8 mouse cellular contexts compared by ENCODE assay signal in the genomic region with DNA sequence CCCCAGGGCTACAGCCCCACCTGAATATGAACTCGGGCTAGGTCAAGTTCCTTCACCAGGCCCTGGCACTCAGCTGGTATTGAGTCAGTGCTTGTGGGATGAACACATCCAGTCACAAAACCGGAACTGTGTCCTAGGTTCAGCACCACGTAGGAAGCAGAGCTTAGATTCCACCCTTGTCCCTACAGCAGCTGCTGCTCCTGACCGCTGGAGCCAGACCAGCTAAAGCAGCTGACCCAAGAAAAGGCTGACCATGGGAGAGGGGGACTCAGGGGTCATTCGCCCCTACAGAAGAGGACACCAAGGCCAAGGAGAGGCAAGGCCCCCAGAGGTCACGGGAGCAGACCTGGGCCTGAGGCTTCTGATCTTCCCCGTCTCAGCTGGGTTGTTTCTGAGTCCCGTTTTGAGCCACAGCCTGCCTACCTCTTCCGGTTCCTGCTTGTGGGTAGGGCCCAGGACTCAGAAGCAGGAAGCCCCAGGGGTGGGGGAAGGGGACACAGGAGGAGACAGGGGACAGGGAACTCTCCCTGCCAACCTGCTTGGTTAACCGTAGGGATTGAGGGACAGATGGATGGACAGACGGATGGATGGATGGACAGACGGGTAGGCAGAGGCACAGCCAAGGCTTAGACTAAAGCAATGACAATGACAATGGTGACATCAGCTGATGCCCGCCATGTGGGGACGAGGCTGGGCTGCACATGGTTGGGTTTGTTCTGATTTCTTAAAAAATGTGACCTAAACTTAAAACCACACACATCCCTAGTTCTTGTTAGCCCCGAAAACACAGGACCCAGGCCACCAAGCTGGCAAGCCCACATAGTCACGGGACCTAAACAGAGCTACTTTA. TPM values are rescaled to one million over a fixed set of nuclear protein-coding genes. Genes with fewer than 3 reads are reported as not detected.
DNase-seq lines count a peak whose midpoint lies in the region; ATAC-seq and TF ChIP-seq lines count a peak whose summit lies in the region.

No protein-coding gene starts in this region.

- H3K9me3 ChIP-seq in midbrain, embryonic 12.5 days: no peaks in the 10 kb centered on the region
- H3K9me3 ChIP-seq in midbrain, embryonic 15.5 days: no peaks in the 10 kb centered on the region
- H3K9me3 ChIP-seq in heart, embryonic 15.5 days (replicated peaks): no peaks in the 10 kb centered on the region
- no peaks in the 10 kb centered on the region for H3K9me3 ChIP-seq in liver, postnatal 0 days (ENCODE audit: low read length)
- H3K9me3 ChIP-seq in midbrain, postnatal 0 days (ENCODE audit: low read length): no peaks in the 10 kb centered on the region

- no peak overlapping the region; the same call in 1 of the 2 replicates for H3K9ac ChIP-seq in midbrain, embryonic 12.5 days (replicated peaks)
- H3K9ac ChIP-seq in midbrain, embryonic 15.5 days: no peak overlapping the region
- no peak overlapping the region for H3K9ac ChIP-seq in heart, embryonic 15.5 days
- H3K9ac ChIP-seq in liver, postnatal 0 days (replicated peaks): peak overlapping the region; percentile 8; the same call in 1 of the 2 replicates
- H3K9ac ChIP-seq in midbrain, postnatal 0 days (replicated peaks; ENCODE audit: low read length, poor library complexity, severe bottlenecking): no peak overlapping the region

- no peak for ATAC-seq in midbrain, embryonic 12.5 days (ENCODE audit: low FRiP score, low read depth)
- no peak for ATAC-seq in midbrain, embryonic 15.5 days (replicated peaks)
- ATAC-seq in heart, embryonic 15.5 days (replicated peaks; ENCODE audit: insufficient number of reproducible peaks, insufficient read depth, low FRiP score, low read depth): no peak
- 0 out of 2 replicates have a peak, but pooled peaks have one; percentile 3 for ATAC-seq in liver, postnatal 0 days
- no peak for ATAC-seq in midbrain, postnatal 0 days (ENCODE audit: low FRiP score)

- peak; percentile 72 for DNase-seq in liver, postnatal 0 days
- DNase-seq in spleen, postnatal 14 days (ENCODE audit: low spot score in 2 of 2): peak; percentile 56 to 57
- DNase-seq in cerebellum, adult 2 months: no peak
- DNase-seq in midbrain, postnatal 0 days (ENCODE audit: low spot score): no peak
- DNase-seq in urinary bladder, postnatal 14 days (ENCODE audit: low spot score): no peak

- WGBS in midbrain, embryonic 12.5 days: 86% methylated on average over 16 of the region's 16 CpGs
- 86% methylated on average over 16 of the region's 16 CpGs for WGBS in midbrain, embryonic 15.5 days
- WGBS in heart, embryonic 15.5 days: 78% methylated on average over 16 of the region's 16 CpGs
- WGBS in liver, postnatal 0 days (ENCODE audit: insufficient replicate concordance): 34% methylated on average over 16 of the region's 16 CpGs
- 70% methylated on average over 16 of the region's 16 CpGs for WGBS in cerebellum, adult 2 months
- 86% methylated on average over 16 of the region's 16 CpGs for WGBS in midbrain, postnatal 0 days

- no peak for TF ChIP-seq POLR2A in cerebellum, adult 2 months (IDR thresholded peaks at IDR 0.05; ENCODE audit: borderline replicate concordance, insufficient read depth, low read length)

- H3K36me3 ChIP-seq in midbrain, embryonic 12.5 days: peaks cover 27% of the 10 kb centered on the region
- no peaks in the 10 kb centered on the region; the same call in 1 of the 2 replicates for H3K36me3 ChIP-seq in midbrain, embryonic 15.5 days (replicated peaks)
- H3K36me3 ChIP-seq in heart, embryonic 15.5 days: peaks cover 7% of the 10 kb centered on the region; the same call in 1 of the 2 replicates
- peaks cover 26% of the 10 kb centered on the region for H3K36me3 ChIP-seq in liver, postnatal 0 days (replicated peaks; ENCODE audit: insufficient read depth, low read length)
- H3K36me3 ChIP-seq in midbrain, postnatal 0 days (ENCODE audit: insufficient read depth, low read length): peaks cover 21% of the 10 kb centered on the region

- H3K4me1 ChIP-seq in midbrain, embryonic 12.5 days: peaks cover 22% of the 10 kb centered on the region
- peaks cover 25% of the 10 kb centered on the region for H3K4me1 ChIP-seq in midbrain, embryonic 15.5 days
- peaks cover 40% of the 10 kb centered on the region for H3K4me1 ChIP-seq in heart, embryonic 15.5 days (replicated peaks)
- H3K4me1 ChIP-seq in liver, postnatal 0 days (ENCODE audit: insufficient read depth): peaks cover 40% of the 10 kb centered on the region
- peaks cover 12% of the 10 kb centered on the region for H3K4me1 ChIP-seq in cerebellum, adult 2 months (ENCODE audit: control insufficient read depth, insufficient read depth, low read length)
- peaks cover 11% of the 10 kb centered on the region for H3K4me1 ChIP-seq in midbrain, postnatal 0 days (ENCODE audit: insufficient read depth, low read length)

- TF ChIP-seq CTCF in liver, postnatal 0 days (IDR thresholded peaks at IDR 0.05; ENCODE audit: low read depth): no peak
- TF ChIP-seq CTCF in cerebellum, adult 2 months (IDR thresholded peaks at IDR 0.05; ENCODE audit: borderline replicate concordance, insufficient read depth, low read depth, low read length): no peak
- no peak for TF ChIP-seq CTCF in midbrain, postnatal 0 days (IDR thresholded peaks at IDR 0.05)

- H3K27me3 ChIP-seq in midbrain, embryonic 12.5 days: 0 out of 2 replicates have a peak, but pooled peaks cover under 1% of the 10 kb centered on the region
- no peaks in the 10 kb centered on the region for H3K27me3 ChIP-seq in midbrain, embryonic 15.5 days (replicated peaks)
- H3K27me3 ChIP-seq in heart, embryonic 15.5 days: no peaks in the 10 kb centered on the region
- peaks cover 2% of the 10 kb centered on the region; the same call in 1 of the 2 replicates for H3K27me3 ChIP-seq in liver, postnatal 0 days (ENCODE audit: insufficient read depth, low read length)
- H3K27me3 ChIP-seq in cerebellum, adult 2 months (ENCODE audit: control insufficient read depth, insufficient read depth, low read length): no peaks in the 10 kb centered on the region
- no peaks in the 10 kb centered on the region for H3K27me3 ChIP-seq in midbrain, postnatal 0 days (ENCODE audit: insufficient read depth, low read length)

- no peak overlapping the region for H3K4me2 ChIP-seq in midbrain, embryonic 12.5 days (replicated peaks)
- H3K4me2 ChIP-seq in midbrain, embryonic 15.5 days: no peak overlapping the region
- peak overlapping the region; percentile 19; the same call in 1 of the 2 replicates for H3K4me2 ChIP-seq in heart, embryonic 15.5 days
- peak overlapping the region; percentile 56 for H3K4me2 ChIP-seq in liver, postnatal 0 days (ENCODE audit: low read depth, low read length)
- no peak overlapping the region for H3K4me2 ChIP-seq in midbrain, postnatal 0 days (ENCODE audit: low read depth, low read length, poor library complexity, severe bottlenecking)

- no peak overlapping the region for H3K4me3 ChIP-seq in midbrain, embryonic 12.5 days
- H3K4me3 ChIP-seq in midbrain, embryonic 15.5 days: no peak overlapping the region
- H3K4me3 ChIP-seq in heart, embryonic 15.5 days: no peak overlapping the region
- H3K4me3 ChIP-seq in liver, postnatal 0 days (ENCODE audit: low read depth, low read length): peak overlapping the region; percentile 10; the same call in 1 of the 2 replicates
- H3K4me3 ChIP-seq in cerebellum, adult 2 months (replicated peaks; ENCODE audit: insufficient read depth, low read depth, low read length): no peak overlapping the region
- H3K4me3 ChIP-seq in midbrain, postnatal 0 days (ENCODE audit: low read depth, low read length): no peak overlapping the region

- H3K27ac ChIP-seq in midbrain, embryonic 12.5 days (replicated peaks): peak overlapping the region; percentile 25; the same call in 1 of the 2 replicates
- no peak overlapping the region for H3K27ac ChIP-seq in midbrain, embryonic 15.5 days
- H3K27ac ChIP-seq in heart, embryonic 15.5 days: peak overlapping the region; percentile 41; the same call in 1 of the 2 replicates
- peak overlapping the region; percentile 95 for H3K27ac ChIP-seq in liver, postnatal 0 days (ENCODE audit: low read depth)
- no peak overlapping the region for H3K27ac ChIP-seq in cerebellum, adult 2 months (ENCODE audit: insufficient read depth, low read length)
- H3K27ac ChIP-seq in midbrain, postnatal 0 days (ENCODE audit: low read depth, low read length): no peak overlapping the region

- 0 out of 2 replicates have a peak, but pooled peaks have one; percentile 31 for TF ChIP-seq EP300 in liver, postnatal 0 days (IDR thresholded peaks at IDR 0.05; ENCODE audit: low read depth)

RNA-seq across cellular contexts. Expression of a gene that starts 4.4 kb away (rescaled TPM):
- 9.1 and 9.7 TPM in 2 replicates for polyA plus RNA-seq in midbrain, embryonic 12.5 days (2016; fragmentation: Nextera tagmentation; extraction: Ambion mirVana)
- 10.5 and 10.7 TPM in 2 replicates for polyA plus RNA-seq in midbrain, embryonic 15.5 days (2015; fragmentation: Nextera tagmentation; extraction: Ambion mirVana)
- polyA plus RNA-seq in heart, embryonic 15.5 days (2015; fragmentation: Nextera tagmentation; extraction: Ambion mirVana): 7.3 TPM in 1 of 2 replicates, not detected in the other
- 1.7 and 2.4 TPM in 2 replicates for polyA plus RNA-seq in liver, postnatal 0 days (2015; fragmentation: Nextera tagmentation; extraction: Ambion mirVana)
- polyA plus RNA-seq in cerebellum, adult 2 months (2012; rRNA removed): 12.2 and 15.1 TPM in 2 replicates
- total RNA-seq in midbrain, postnatal 0 days (2014; rRNA removed): not detected in 2 replicates
- 11.2 and 12.0 TPM in 2 replicates for polyA plus RNA-seq in midbrain, postnatal 0 days (2015; fragmentation: Nextera tagmentation; extraction: Ambion mirVana)

RNA-seq across cellular contexts. Expression of a gene that starts 25.0 kb away (rescaled TPM):
- 297 and 322 TPM in 2 replicates for polyA plus RNA-seq in midbrain, embryonic 12.5 days (2016; fragmentation: Nextera tagmentation; extraction: Ambion mirVana)
- 327 TPM in 2 replicates for polyA plus RNA-seq in midbrain, embryonic 15.5 days (2015; fragmentation: Nextera tagmentation; extraction: Ambion mirVana)
- polyA plus RNA-seq in heart, embryonic 15.5 days (2015; fragmentation: Nextera tagmentation; extraction: Ambion mirVana): 179 and 216 TPM in 2 replicates
- polyA plus RNA-seq in liver, postnatal 0 days (2015; fragmentation: Nextera tagmentation; extraction: Ambion mirVana): 122 TPM in 2 replicates
- 195 and 219 TPM in 2 replicates for polyA plus RNA-seq in cerebellum, adult 2 months (2012; rRNA removed)
- 191 and 233 TPM in 2 replicates for total RNA-seq in midbrain, postnatal 0 days (2014; rRNA removed)
- polyA plus RNA-seq in midbrain, postnatal 0 days (2015; fragmentation: Nextera tagmentation; extraction: Ambion mirVana): 402 and 414 TPM in 2 replicates

RNA-seq across cellular contexts. Expression of a gene that starts 31.9 kb away (rescaled TPM):
- polyA plus RNA-seq in midbrain, embryonic 12.5 days (2016; fragmentation: Nextera tagmentation; extraction: Ambion mirVana): 2.7 and 3.1 TPM in 2 replicates
- polyA plus RNA-seq in midbrain, embryonic 15.5 days (2015; fragmentation: Nextera tagmentation; extraction: Ambion mirVana): 1.3 and 2.0 TPM in 2 replicates
- polyA plus RNA-seq in heart, embryonic 15.5 days (2015; fragmentation: Nextera tagmentation; extraction: Ambion mirVana): 10.2 and 14.3 TPM in 2 replicates
- 27.5 and 43.6 TPM in 2 replicates for polyA plus RNA-seq in liver, postnatal 0 days (2015; fragmentation: Nextera tagmentation; extraction: Ambion mirVana)
- polyA plus RNA-seq in cerebellum, adult 2 months (2012; rRNA removed): 8.2 and 8.7 TPM in 2 replicates
- total RNA-seq in midbrain, postnatal 0 days (2014; rRNA removed): 5.8 and 8.0 TPM in 2 replicates
- polyA plus RNA-seq in midbrain, postnatal 0 days (2015; fragmentation: Nextera tagmentation; extraction: Ambion mirVana): 4.4 and 5.4 TPM in 2 replicates

RNA-seq across cellular contexts. Expression of a gene that starts 32.8 kb away (rescaled TPM):
- 33.6 and 36.5 TPM in 2 replicates for polyA plus RNA-seq in midbrain, embryonic 12.5 days (2016; fragmentation: Nextera tagmentation; extraction: Ambion mirVana)
- 33.4 and 37.9 TPM in 2 replicates for polyA plus RNA-seq in midbrain, embryonic 15.5 days (2015; fragmentation: Nextera tagmentation; extraction: Ambion mirVana)
- 35.3 and 45.7 TPM in 2 replicates for polyA plus RNA-seq in heart, embryonic 15.5 days (2015; fragmentation: Nextera tagmentation; extraction: Ambion mirVana)
- polyA plus RNA-seq in liver, postnatal 0 days (2015; fragmentation: Nextera tagmentation; extraction: Ambion mirVana): 9.8 and 10.1 TPM in 2 replicates
- 105 and 113 TPM in 2 replicates for polyA plus RNA-seq in cerebellum, adult 2 months (2012; rRNA removed)
- total RNA-seq in midbrain, postnatal 0 days (2014; rRNA removed): 45.5 and 65.9 TPM in 2 replicates
- 33.5 and 35.3 TPM in 2 replicates for polyA plus RNA-seq in midbrain, postnatal 0 days (2015; fragmentation: Nextera tagmentation; extraction: Ambion mirVana)

Comparison
In these comparisons a context has a peak if more than half of its experiments do, and no peak if none do; other contexts are left out.
1. H3K27ac ChIP-seq: peak in midbrain, embryonic 12.5 days (single experiment), heart, embryonic 15.5 days (single experiment) and liver, postnatal 0 days (single experiment); none in midbrain, embryonic 15.5 days (single experiment), cerebellum, adult 2 months (single experiment) and midbrain, postnatal 0 days (single experiment).
2. H3K4me2 ChIP-seq: peak in heart, embryonic 15.5 days (single experiment) and liver, postnatal 0 days (single experiment); none in midbrain, embryonic 12.5 days (single experiment), midbrain, embryonic 15.5 days (single experiment) and midbrain, postnatal 0 days (single experiment).
3. DNase-seq: peak in liver, postnatal 0 days (single experiment) and spleen, postnatal 14 days (2 of 2); none in cerebellum, adult 2 months (0 of 2), midbrain, postnatal 0 days (single experiment) and urinary bladder, postnatal 14 days (single experiment).